13 mouse cellular contexts compared by ENCODE assay signal in the genomic region with DNA sequence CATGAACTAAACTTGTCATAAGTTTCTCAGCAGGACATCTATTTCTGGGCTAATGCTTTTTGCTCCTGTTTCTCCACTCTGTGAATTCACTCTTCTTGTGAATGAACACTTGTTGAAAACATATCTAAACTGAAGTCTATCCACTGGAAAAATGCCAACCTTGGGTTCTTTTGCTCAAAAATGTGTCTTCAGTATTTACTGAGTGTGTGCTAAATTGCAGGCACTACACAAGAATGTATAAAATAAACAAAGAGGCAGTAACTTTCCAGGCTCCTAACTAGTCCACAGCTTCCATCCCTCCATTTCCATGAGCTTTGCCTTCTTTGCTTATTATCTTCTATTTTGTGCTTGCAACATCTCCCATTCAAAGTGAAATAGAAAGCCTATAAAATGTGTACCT.
"Had no signal": no experiment of that assay in that cellular context is flagged by ENCODE, and none has a peak within 500 bp of the region (broad histone marks: within the 10 kb centered on the region; RNA-seq: fewer than 3 reads in every experiment).

No protein-coding gene starts in this region.

- ATAC-seq: hindbrain, postnatal 0 days; midbrain, embryonic 13.5 days had no signal

- H3K4me3 ChIP-seq: kidney, embryonic 15.5 days; limb, embryonic 13.5 days; liver, embryonic 15.5 days; midbrain, embryonic 13.5 days had no signal

- H3K9me3 ChIP-seq: kidney, embryonic 15.5 days; limb, embryonic 13.5 days; liver, embryonic 15.5 days; midbrain, embryonic 13.5 days had no signal

- H3K4me1 ChIP-seq: kidney, embryonic 15.5 days; liver, embryonic 15.5 days had no signal

- DNase-seq: kidney, adult 2 months; kidney, postnatal 36 days; layer of hippocampus, adult 9-11 months; left cerebral cortex, postnatal 4 days; right cerebral cortex, postnatal 25 days; thymus, adult 18-20 months; thymus, postnatal 14 days had no signal

- H3K27ac ChIP-seq: hindbrain, postnatal 0 days; kidney, embryonic 15.5 days; limb, embryonic 13.5 days; liver, embryonic 15.5 days; midbrain, embryonic 13.5 days had no signal

- H3K36me3 ChIP-seq: kidney, embryonic 15.5 days; limb, embryonic 13.5 days; liver, embryonic 15.5 days; midbrain, embryonic 13.5 days had no signal

- H3K4me2 ChIP-seq: kidney, embryonic 15.5 days; limb, embryonic 13.5 days; liver, embryonic 11.5 days; liver, embryonic 15.5 days; midbrain, embryonic 13.5 days had no signal

- H3K27me3 ChIP-seq: kidney, embryonic 15.5 days; limb, embryonic 13.5 days; liver, embryonic 15.5 days; midbrain, embryonic 13.5 days had no signal

- H3K9ac ChIP-seq: kidney, embryonic 15.5 days; limb, embryonic 13.5 days; liver, embryonic 15.5 days; midbrain, embryonic 13.5 days had no signal
